Mouse (Mus musculus) liver, adult 2 months (tissue): ENCODE measurements around the gene Dtd1.

Experiments
- CTCF ChIP-seq: fragments of 200-500 bp; IDR thresholded peaks from 2 replicates; pipeline ENCODE4 v1.5.1; 2011; ENCODE audit warnings: low read depth, low read length, control low read depth
- POLR2A ChIP-seq: fragments of 200-500 bp; IDR thresholded peaks from 2 replicates; pipeline ENCODE4 v1.6.1; 2011; ENCODE audit warnings: low read length, control low read depth; ENCODE audit not compliant: insufficient read depth; ENCODE audit errors: extremely low read depth

DNA sequence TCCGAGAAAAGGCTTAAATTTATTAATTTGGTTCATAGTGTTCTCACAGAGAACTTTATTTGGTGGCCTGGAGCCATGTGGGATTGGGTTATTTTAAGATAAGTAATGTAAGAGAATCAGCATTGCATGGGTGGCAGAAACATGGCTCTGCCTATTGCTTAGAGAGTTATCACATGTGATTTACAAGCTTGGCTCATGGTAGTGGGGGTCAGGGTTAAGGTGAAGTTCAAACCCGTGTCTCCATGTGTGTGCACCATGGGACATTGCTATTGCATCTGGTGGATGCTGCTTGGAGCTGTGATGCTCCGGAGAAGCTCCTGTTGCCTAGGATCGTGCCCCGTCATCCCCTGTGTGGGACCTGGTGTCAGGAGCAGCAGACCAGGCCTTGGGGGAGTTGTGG, 143.6 kb downstream of the Dtd1 start:
- TF ChIP-seq CTCF, result no peak
- TF ChIP-seq POLR2A, result no peak
